Mouse (Mus musculus) liver, embryonic 13.5 days (tissue): ENCODE data around the gene Tfeb. TPM values are rescaled to one million over a fixed set of nuclear protein-coding genes. Genes with fewer than 3 reads are reported as not detected.

Experiments
- ATAC-seq: fragments of 200-750 bp; cut with Nextera tagmentation; 2 replicates; pipeline ENCODE4 v1.8.0; 2017; ENCODE audit warnings: low read depth, mild to moderate bottlenecking, moderate number of reproducible peaks, moderate library complexity
- DNase-seq: peaks from one replicate; pipeline ENCODE4 v3.0.0; 2022
- H3K27ac ChIP-seq: fragments of 300-500 bp; sonication (generic); 2 replicates; pipeline ENCODE4 v1.5.1; 2015; ENCODE audit warnings: moderate library complexity, mild to moderate bottlenecking, inconsistent platforms
- H3K27me3 ChIP-seq: fragments of 300-500 bp; sonication (generic); 2 replicates; pipeline ENCODE4 v1.6.1; 2015; ENCODE audit warnings: mild to moderate bottlenecking, inconsistent platforms
- H3K36me3 ChIP-seq: fragments of 300-500 bp; sonication (generic); 2 replicates; pipeline ENCODE4 v1.6.1; 2015; ENCODE audit warnings: mild to moderate bottlenecking, inconsistent platforms
- H3K4me1 ChIP-seq: fragments of 300-500 bp; sonication (generic); replicated peaks from 2 replicates; pipeline ENCODE4 v1.6.1; 2015; ENCODE audit warnings: inconsistent platforms
- H3K4me2 ChIP-seq: fragments of 300-500 bp; sonication (generic); 2 replicates; pipeline ENCODE4 v1.6.1; 2015; ENCODE audit warnings: inconsistent platforms, mild to moderate bottlenecking, moderate library complexity
- H3K4me3 ChIP-seq: fragments of 300-500 bp; sonication (generic); replicated peaks from 2 replicates; pipeline ENCODE4 v1.5.1; 2015; ENCODE audit warnings: mild to moderate bottlenecking, inconsistent platforms
- H3K9ac ChIP-seq: fragments of 300-500 bp; sonication (generic); 2 replicates; pipeline ENCODE4 v1.6.1; 2015; ENCODE audit warnings: mild to moderate bottlenecking, inconsistent platforms
- H3K9me3 ChIP-seq: fragments of 300-500 bp; sonication (generic); replicated peaks from 2 replicates; pipeline ENCODE4 v1.6.1; 2016; ENCODE audit warnings: inconsistent platforms
- WGBS: fragments of 180-500 bp; shearing (Covaris S2); methylation state at CpG from one replicate; pipeline ENCODE4 v1.1.7; 2015; ENCODE audit not compliant: insufficient replicate concordance; 5-methylcytosine and 5-hydroxymethylcytosine counted together
- polyA plus RNA-seq: library from polyadenylated mRNA; unstranded; fragments of >200 nt; fragmentation: Nextera tagmentation; extraction: Ambion mirVana; gene quantifications from 2 replicates; pipeline ENCODE4 v1.2.1, GENCODE M21; 2015

The Tfeb gene
- 4.4 and 4.6 TPM in 2 replicates for polyA plus RNA-seq

GRCm38 (mm10) chr17:47736856-47737255, at the start of gene Tfeb:
Gene Tfeb, plus strand, starts transcription at chr17:47737030.
- Histone ChIP-seq H3K9me3 (no peaks in the 10 kb centered on the region), H3K9ac (peak within 1 kb of the TSS; percentile 77), H3K27ac (peak within 1 kb of the TSS; percentile 79), H3K4me3 (peak within 1 kb of the TSS; percentile 70), H3K36me3 (no peaks in the 10 kb centered on the region), H3K4me2 (peak within 1 kb of the TSS; percentile 99), H3K27me3 (peaks cover 33% of the 10 kb centered on the region), H3K4me1 (peaks cover 40% of the 10 kb centered on the region)
- WGBS = under 1% methylated on average over 47 of the region's 47 CpGs
- peak; percentile 93 for DNase-seq
- ATAC-seq = peak; percentile 80

- peak overlapping the region; percentile 72 for H3K4me3 ChIP-seq
- no peaks in the 10 kb centered on the region for H3K9me3 ChIP-seq
- peak overlapping the region; percentile 98 for H3K4me2 ChIP-seq
- peaks cover 20% of the 10 kb centered on the region for H3K27me3 ChIP-seq
- ATAC-seq (peak; percentile 82), DNase-seq (peak; percentile 90)
- H3K27ac ChIP-seq = peak overlapping the region; percentile 69
- H3K36me3 ChIP-seq = peaks cover 35% of the 10 kb centered on the region
- under 1% methylated on average over 70 of the region's 70 CpGs for WGBS
- peaks cover 43% of the 10 kb centered on the region for H3K4me1 ChIP-seq
- peak overlapping the region; percentile 80 for H3K9ac ChIP-seq
Observed at GRCm38 (mm10) chr17:47687409-47688343, 49.2 kb upstream of the Tfeb start.

GRCm38 (mm10) chr17:47688344-47688607, 48.6 kb upstream of the Tfeb start, which contains the start of gene Tomm6:
Gene Tomm6, minus strand, starts transcription at chr17:47688386.
- Histone ChIP-seq H3K9ac (peak within 1 kb of the TSS; percentile 80), H3K4me3 (peak within 1 kb of the TSS; percentile 72), H3K36me3 (peaks cover 30% of the 10 kb centered on the region), H3K27ac (peak within 1 kb of the TSS; percentile 69), H3K4me2 (peak within 1 kb of the TSS; percentile 98), H3K27me3 (peaks cover 24% of the 10 kb centered on the region), H3K4me1 (peaks cover 39% of the 10 kb centered on the region), H3K9me3 (no peaks in the 10 kb centered on the region)
- DNase-seq (no peak), ATAC-seq (no peak)
- WGBS = 0% methylated on average over 9 of the region's 9 CpGs

GRCm38 (mm10) chr17:47688608-47689575, 47.9 kb upstream of the Tfeb start, which contains the start of gene Frs3:
Gene Frs3, plus strand, starts transcription at chr17:47689030.
- peak; percentile 65 for ATAC-seq
- Histone ChIP-seq H3K4me1 (peaks cover 43% of the 10 kb centered on the region), H3K36me3 (peaks cover 23% of the 10 kb centered on the region), H3K4me3 (peak within 1 kb of the TSS; percentile 72), H3K9ac (peak within 1 kb of the TSS; percentile 80), H3K27ac (peak within 1 kb of the TSS; percentile 69), H3K4me2 (peak within 1 kb of the TSS; percentile 98), H3K27me3 (peaks cover 30% of the 10 kb centered on the region), H3K9me3 (no peaks in the 10 kb centered on the region)
- peak; percentile 68 for DNase-seq
- 2% methylated on average over 58 of the region's 58 CpGs for whole genome bisulfite sequencing

- no peak for DNase-seq
- Histone ChIP-seq H3K9ac (no peak overlapping the region), H3K4me1 (peaks cover 52% of the 10 kb centered on the region), H3K4me3 (no peak overlapping the region), H3K36me3 (peaks cover 13% of the 10 kb centered on the region), H3K4me2 (peak overlapping the region; percentile 98; the same call in 1 of the 2 replicates), H3K27ac (no peak overlapping the region), H3K9me3 (no peaks in the 10 kb centered on the region), H3K27me3 (peaks cover 35% of the 10 kb centered on the region)
- WGBS = 81% methylated on average over 8 of the region's 8 CpGs
- ATAC-seq = no peak
Observed at GRCm38 (mm10) chr17:47689894-47690293, 46.9 kb upstream of the Tfeb start.

- H3K27ac ChIP-seq = no peak overlapping the region
- DNase-seq (no peak), ATAC-seq (no peak)
- no peak overlapping the region for H3K9ac ChIP-seq
- H3K4me1 ChIP-seq = peaks cover 51% of the 10 kb centered on the region
- H3K27me3 ChIP-seq = peaks cover 53% of the 10 kb centered on the region
- H3K9me3 ChIP-seq = no peaks in the 10 kb centered on the region
- 77% methylated on average over 3 of the region's 3 CpGs for WGBS
- H3K4me2 ChIP-seq = no peak overlapping the region
- H3K36me3 ChIP-seq = no peaks in the 10 kb centered on the region
- H3K4me3 ChIP-seq = no peak overlapping the region
Observed at GRCm38 (mm10) chr17:47691650-47692049, 45.2 kb upstream of the Tfeb start.

GRCm38 (mm10) chr17:47693671-47694441, 43.0 kb upstream of the Tfeb start:
- no peak for DNase-seq
- Histone ChIP-seq H3K4me3 (peak overlapping the region; percentile 69), H3K4me2 (peak overlapping the region; percentile 91), H3K9me3 (no peaks in the 10 kb centered on the region), H3K27ac (no peak overlapping the region), H3K9ac (peak overlapping the region; percentile 64), H3K4me1 (peaks cover 42% of the 10 kb centered on the region), H3K36me3 (no peaks in the 10 kb centered on the region), H3K27me3 (peaks cover 69% of the 10 kb centered on the region)
- ATAC-seq = no peak
- 43% methylated on average over 13 of the region's 13 CpGs for WGBS

- ATAC-seq (no peak), DNase-seq (no peak)
- Histone ChIP-seq H3K4me3 (peak within 1 kb of the TSS; percentile 69), H3K4me1 (peaks cover 40% of the 10 kb centered on the region), H3K27ac (peak within 1 kb of the TSS; percentile 29; the same call in 1 of the 2 replicates), H3K4me2 (peak within 1 kb of the TSS; percentile 91), H3K9me3 (no peaks in the 10 kb centered on the region), H3K9ac (peak within 1 kb of the TSS; percentile 73), H3K36me3 (no peaks in the 10 kb centered on the region), H3K27me3 (peaks cover 69% of the 10 kb centered on the region)
- 3% methylated on average over 3 of the region's 3 CpGs for WGBS
Observed at GRCm38 (mm10) chr17:47694442-47694502, 42.6 kb upstream of the Tfeb start, which contains the start of gene Gm21981. Gene Gm21981, minus strand, starts transcription at chr17:47694455.

GRCm38 (mm10) chr17:47694503-47695336, 42.1 kb upstream of the Tfeb start, which contains the start of gene Prickle4:
Gene Prickle4, minus strand, starts transcription at chr17:47694736.
- DNase-seq (peak; percentile 88), ATAC-seq (peak; percentile 87)
- H3K27me3 ChIP-seq = peaks cover 66% of the 10 kb centered on the region
- peak within 1 kb of the TSS; percentile 29; the same call in 1 of the 2 replicates for H3K27ac ChIP-seq
- 1% methylated on average over 69 of the region's 82 CpGs for WGBS
- peak within 1 kb of the TSS; percentile 73 for H3K9ac ChIP-seq
- H3K4me3 ChIP-seq = peak within 1 kb of the TSS; percentile 69
- no peaks in the 10 kb centered on the region for H3K36me3 ChIP-seq
- no peaks in the 10 kb centered on the region for H3K9me3 ChIP-seq
- H3K4me2 ChIP-seq = peak within 1 kb of the TSS; percentile 91
- H3K4me1 ChIP-seq = peaks cover 40% of the 10 kb centered on the region

GRCm38 (mm10) chr17:47695337-47695710, 41.5 kb upstream of the Tfeb start:
- no peak overlapping the region for H3K27ac ChIP-seq
- under 1% methylated on average over 20 of the region's 23 CpGs for WGBS
- peak overlapping the region; percentile 69 for H3K4me3 ChIP-seq
- peak overlapping the region; percentile 91 for H3K4me2 ChIP-seq
- no peak for ATAC-seq
- peak overlapping the region; percentile 73 for H3K9ac ChIP-seq
- no peak for DNase-seq
- H3K36me3 ChIP-seq = no peaks in the 10 kb centered on the region
- H3K4me1 ChIP-seq = peaks cover 43% of the 10 kb centered on the region
- peaks cover 60% of the 10 kb centered on the region for H3K27me3 ChIP-seq
- H3K9me3 ChIP-seq = no peaks in the 10 kb centered on the region
